Mouse (Mus musculus) myocyte (in vitro differentiated cells): ENCODE results near the gene Wnt3.

Source experiments
- E2F4 ChIP-seq: IDR thresholded peaks from one replicate; pipeline ENCODE4 v1.6.1; 2011; ENCODE audit warnings: mild to moderate bottlenecking, control low read depth, moderate library complexity; ENCODE audit not compliant: insufficient read depth
- POLR2A ChIP-seq: IDR thresholded peaks from one replicate; pipeline ENCODE4 v1.6.1; 2011; ENCODE audit warnings: low read depth, mild to moderate bottlenecking, control low read depth, moderate library complexity; ENCODE audit not compliant: insufficient read length
- REST ChIP-seq: IDR thresholded peaks from one replicate; pipeline ENCODE4 v1.6.1; 2011; ENCODE audit warnings: mild to moderate bottlenecking, control low read depth, moderate library complexity; ENCODE audit not compliant: insufficient read depth, insufficient read length
- USF1 ChIP-seq: IDR thresholded peaks from one replicate; pipeline ENCODE4 v1.6.1; 2011; ENCODE audit warnings: low read depth, mild to moderate bottlenecking, control low read depth, moderate library complexity

DNA sequence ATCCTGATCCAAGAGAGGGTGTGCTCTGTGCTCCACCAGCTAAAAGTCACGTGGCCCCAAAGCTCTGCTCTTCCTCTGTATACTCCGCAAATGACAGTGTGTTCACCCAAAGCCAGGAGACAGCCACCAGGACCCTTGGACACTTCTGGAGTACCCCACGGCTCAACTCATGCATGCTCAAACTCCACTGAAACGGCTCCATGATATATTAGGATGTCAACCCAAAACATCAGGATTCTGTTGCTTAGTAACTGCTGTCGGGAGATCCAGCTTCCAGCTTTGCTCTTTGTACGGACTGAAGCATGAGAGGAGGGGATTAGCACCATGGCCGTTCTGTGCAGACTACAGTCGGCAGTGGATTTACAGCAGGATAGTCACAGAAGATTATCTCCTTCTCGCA is 80.3 kb downstream of the Wnt3 start:
- TF ChIP-seq POLR2A (no peak), REST (no peak), E2F4 (no peak), USF1 (no peak)
